Mouse (Mus musculus) CD4-positive, CD25-positive, alpha-beta regulatory T cell, adult 2 months (primary cell): ENCODE measurements at regions not wholly inside any gene's neighbourhood (a gene's known extent, or its start where the extent isn't known, plus 50 kb on each side); places are given as distances from the start of the nearest gene placed in this dataset.
"Not testable (repeated sequence)": the region's sequence is repeated elsewhere in the genome, so short reads cannot be mapped to it uniquely, and the experiment has no call there.

Experiments
- DNase-seq: peaks from one replicate; pipeline ENCODE4 v3.0.0-alpha.2; 2012; ENCODE audit warnings: low read depth, low spot score

DNA sequence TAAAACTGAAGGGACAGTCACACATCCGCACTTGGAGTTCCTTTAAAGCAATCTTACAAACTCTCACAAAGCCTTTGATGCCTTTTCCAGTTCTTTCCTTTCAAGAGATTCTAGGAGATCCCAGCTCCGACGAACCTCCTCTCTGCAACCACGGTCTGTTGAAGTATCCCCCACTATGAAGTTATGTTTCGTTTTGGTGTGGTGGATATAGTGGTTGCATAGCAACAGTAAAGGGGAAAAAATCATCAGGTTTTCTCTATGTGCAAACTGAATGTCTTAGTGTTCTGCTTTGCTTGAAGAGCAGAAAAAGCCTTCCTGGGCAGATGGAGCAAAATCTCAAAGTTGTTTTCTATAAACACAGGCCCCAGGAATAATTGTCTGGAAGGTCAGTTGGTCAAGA is 147.4 kb upstream of the Dlgap1 start:
- DNase-seq = no peak

GRCm38 (mm10) chr17:69821901-69822300 is 147.0 kb upstream of the Dlgap1 start:
- no peak for DNase-seq

GRCm38 (mm10) chr17:69822921-69823320 is 146.0 kb upstream of the Dlgap1 start:
- no peak for DNase-seq

GRCm38 (mm10) chr17:69841308-69841707 is 127.6 kb upstream of the Dlgap1 start:
- no peak for DNase-seq

- DNase-seq = no peak
Measured at GRCm38 (mm10) chr17:69848306-69848705, 120.6 kb upstream of the Dlgap1 start.

DNA sequence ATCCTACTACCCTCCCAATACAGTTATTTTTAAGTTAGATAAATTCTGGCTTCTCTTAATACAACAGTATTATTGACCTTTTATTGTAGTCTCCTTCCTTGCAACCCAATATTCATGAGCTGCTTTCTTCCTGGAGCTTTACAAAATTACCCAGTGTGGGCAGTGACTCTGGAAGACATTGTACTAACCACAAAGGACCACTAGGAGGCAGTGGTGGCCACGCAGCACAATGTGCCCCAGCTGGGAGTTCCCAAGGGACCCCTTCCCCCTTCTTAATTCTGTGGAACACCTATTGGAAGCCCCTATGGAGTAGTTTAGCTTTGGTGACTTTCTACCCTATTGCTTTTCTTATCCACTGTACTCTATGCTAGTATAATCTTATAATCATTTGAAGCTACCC is 118.8 kb upstream of the Dlgap1 start:
- no peak for DNase-seq

DNA sequence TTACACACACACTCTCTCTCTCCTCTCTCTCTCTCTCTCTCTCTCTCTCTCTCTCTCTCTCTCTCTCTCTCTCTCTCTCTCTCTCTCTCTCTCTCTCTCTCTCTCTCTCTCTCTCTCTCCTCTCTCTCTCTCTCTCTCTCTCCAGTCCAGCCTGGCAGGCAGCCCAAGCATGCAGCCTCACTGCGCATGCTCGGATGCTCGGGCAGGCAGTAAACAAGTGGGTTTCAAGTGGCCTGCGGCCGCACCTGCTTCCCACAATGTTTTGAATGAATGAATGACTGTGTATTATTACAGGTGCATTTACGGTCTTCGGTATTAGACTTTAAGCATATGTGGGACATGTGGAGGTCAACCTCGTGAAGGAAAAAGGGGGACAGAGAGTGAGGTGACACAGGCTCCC is 88.9 kb upstream of the Dlgap1 start:
- not testable (repeated sequence) for DNase-seq

DNA sequence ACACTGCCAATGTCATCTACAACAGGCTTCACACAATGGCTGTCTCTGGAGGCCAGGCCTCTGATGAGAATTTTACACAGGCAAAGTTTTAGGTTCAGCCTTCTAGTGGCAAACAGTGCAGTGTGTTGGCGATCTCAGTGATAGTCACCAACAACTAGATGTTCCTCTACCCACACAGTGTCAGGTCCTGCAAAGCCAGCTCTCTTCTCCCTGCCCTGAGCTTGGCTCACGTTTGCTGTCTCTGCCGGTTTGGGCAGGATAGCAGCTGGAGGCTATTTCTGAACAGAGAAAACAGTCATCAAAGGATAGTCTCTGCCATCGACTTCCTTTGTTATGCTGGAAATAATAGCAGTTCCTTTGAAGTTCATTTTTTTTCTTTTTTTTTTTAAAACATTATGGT is 74.9 kb upstream of the Dlgap1 start:
- DNase-seq = no peak
